Mouse (Mus musculus): Measurements from ENCODE around the gene March9. TPM values are rescaled to one million over a fixed set of nuclear protein-coding genes. Genes with fewer than 3 reads are reported as not detected.
"Not testable (repeated sequence)": the region's sequence is repeated elsewhere in the genome, so short reads cannot be mapped to it uniquely, and the experiment has no call there.

The March9 gene
- polyA plus RNA-seq, 1 experiment from 2014 or later: 5.8 TPM

DNA sequence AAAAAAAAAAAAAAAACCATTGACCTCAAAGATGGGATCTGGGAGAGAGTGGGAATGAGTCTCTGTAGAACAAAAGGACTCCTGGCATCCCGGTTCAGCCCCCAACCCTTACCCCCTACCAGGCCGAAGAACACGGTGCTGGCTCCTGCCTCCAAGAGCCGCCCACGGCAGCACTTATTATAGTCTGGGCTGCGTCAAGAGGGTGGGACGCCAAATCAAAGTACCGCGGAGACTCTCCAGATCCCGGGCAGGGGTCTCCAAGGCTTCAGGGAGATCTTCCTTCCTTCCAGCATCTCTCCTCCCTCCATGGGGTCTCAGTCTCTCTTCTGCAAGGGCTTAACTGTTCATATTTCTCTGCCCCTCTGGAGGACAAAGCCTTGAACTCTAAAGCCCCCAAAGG lies 17.5 kb upstream of the March9 start:
- no peak for ATAC-seq (ENCODE audit: low FRiP score)

DNA sequence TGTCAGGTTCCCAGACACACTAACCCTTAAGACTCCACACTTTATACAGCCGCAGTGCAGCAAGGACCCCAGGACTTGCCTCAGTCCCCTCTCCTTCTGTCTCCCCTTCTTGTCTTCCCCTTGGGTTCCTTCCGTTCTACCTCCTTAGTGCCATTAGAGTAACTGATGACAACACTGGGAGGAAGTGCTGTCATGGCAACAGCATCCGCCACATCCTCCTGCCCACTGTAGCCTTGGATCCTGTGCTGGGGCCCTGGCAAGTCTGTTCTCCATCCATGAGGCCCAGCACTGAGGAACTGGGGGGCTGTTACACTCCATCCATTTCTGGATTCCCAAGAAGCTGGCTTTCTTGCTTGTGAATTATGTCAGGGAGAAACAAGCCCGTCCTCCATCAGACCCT lies 16.1 kb upstream of the March9 start:
- Histone ChIP-seq H3K27ac (no peak overlapping the region), H3K36me3 (no peaks in the 10 kb centered on the region), H3K27me3 (peaks cover 36% of the 10 kb centered on the region), H3K9me3 (no peaks in the 10 kb centered on the region), H3K4me2 (no peak overlapping the region), H3K9ac (peak overlapping the region; percentile 53; the same call in 1 of the 2 replicates), H3K4me1 (replicated peaks) (peaks cover 37% of the 10 kb centered on the region), H3K4me3 (no peak overlapping the region)
- WGBS: 44% methylated on average over 4 of the region's 4 CpGs
- no peak for ATAC-seq (ENCODE audit: low FRiP score)

More for the DNA sequence above, 17.5 kb upstream of the March9 start:
- H3K9ac ChIP-seq: peak overlapping the region; percentile 59
- peaks cover 47% of the 10 kb centered on the region for H3K4me1 ChIP-seq (replicated peaks)
- H3K4me2 ChIP-seq: peak overlapping the region; percentile 90
- peak overlapping the region; percentile 93 for H3K27ac ChIP-seq
- H3K36me3 ChIP-seq: no peaks in the 10 kb centered on the region
- 3% methylated on average over 10 of the region's 10 CpGs for WGBS
- peak overlapping the region; percentile 84 for H3K4me3 ChIP-seq
- peaks cover 39% of the 10 kb centered on the region for H3K27me3 ChIP-seq
- no peaks in the 10 kb centered on the region for H3K9me3 ChIP-seq

DNA sequence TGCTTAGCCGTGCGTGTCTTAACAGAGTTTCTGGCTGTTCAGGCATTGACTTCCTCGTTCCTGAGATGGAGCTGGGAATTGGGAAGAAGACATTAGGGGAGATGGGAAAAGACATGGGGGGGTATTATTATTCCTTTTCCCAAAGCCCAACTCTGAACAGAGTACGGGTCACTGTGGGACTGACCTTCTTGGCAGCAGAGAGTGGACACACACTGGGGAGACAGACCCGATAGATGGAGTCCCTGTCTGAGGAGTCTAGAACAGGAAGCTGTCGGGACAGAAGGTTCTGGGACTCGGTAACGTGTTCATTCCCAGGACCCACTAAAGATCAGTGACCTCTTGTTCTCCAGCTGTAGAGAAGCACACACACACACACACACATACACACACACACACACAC lies 15.7 kb upstream of the March9 start:
- Histone ChIP-seq H3K9ac (no peak overlapping the region), H3K4me2 (no peak overlapping the region), H3K27ac (no peak overlapping the region), H3K4me1 (replicated peaks) (peaks cover 37% of the 10 kb centered on the region), H3K4me3 (no peak overlapping the region), H3K27me3 (peaks cover 32% of the 10 kb centered on the region), H3K9me3 (no peaks in the 10 kb centered on the region), H3K36me3 (no peaks in the 10 kb centered on the region)
- WGBS: 75% methylated on average over 8 of the region's 8 CpGs
- no peak for ATAC-seq (ENCODE audit: low FRiP score)

DNA sequence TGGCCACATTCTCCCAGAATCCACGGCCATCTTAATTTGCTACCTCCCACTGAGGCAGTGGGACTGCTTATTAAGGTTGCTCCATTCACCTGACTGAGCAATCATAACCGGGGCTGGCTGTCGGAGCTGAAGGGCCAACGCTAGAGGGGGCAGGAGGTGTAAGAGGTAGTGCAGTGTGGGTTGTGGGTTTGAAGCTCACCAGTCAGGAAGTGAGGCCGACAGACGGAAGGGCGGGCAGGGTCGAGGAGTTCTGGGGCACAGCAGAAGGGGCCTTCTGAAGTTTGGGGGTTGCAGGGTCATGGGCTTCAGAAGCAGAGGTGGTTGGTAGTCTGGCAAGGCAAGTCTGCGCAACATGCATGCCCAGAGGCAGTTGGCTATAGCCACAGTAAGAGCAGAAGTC lies 15.1 kb upstream of the March9 start, which contains the start of gene Agap2:
Gene Agap2 (plus strand): TSS at position 205 of the 400 bp plus-strand sequence.
- H3K4me3 ChIP-seq: no peak within 1 kb of the TSS
- H3K4me2 ChIP-seq: no peak within 1 kb of the TSS
- H3K9me3 ChIP-seq: no peaks in the 10 kb centered on the region
- peak within 1 kb of the TSS; percentile 53; the same call in 1 of the 2 replicates for H3K9ac ChIP-seq
- WGBS: 74% methylated on average over 9 of the region's 9 CpGs
- H3K4me1 ChIP-seq (replicated peaks): peaks cover 33% of the 10 kb centered on the region
- peaks cover 26% of the 10 kb centered on the region for H3K27me3 ChIP-seq
- H3K27ac ChIP-seq: no peak within 1 kb of the TSS; the same call in 1 of the 2 replicates
- ATAC-seq (ENCODE audit: low FRiP score): no peak
- no peaks in the 10 kb centered on the region for H3K36me3 ChIP-seq

DNA sequence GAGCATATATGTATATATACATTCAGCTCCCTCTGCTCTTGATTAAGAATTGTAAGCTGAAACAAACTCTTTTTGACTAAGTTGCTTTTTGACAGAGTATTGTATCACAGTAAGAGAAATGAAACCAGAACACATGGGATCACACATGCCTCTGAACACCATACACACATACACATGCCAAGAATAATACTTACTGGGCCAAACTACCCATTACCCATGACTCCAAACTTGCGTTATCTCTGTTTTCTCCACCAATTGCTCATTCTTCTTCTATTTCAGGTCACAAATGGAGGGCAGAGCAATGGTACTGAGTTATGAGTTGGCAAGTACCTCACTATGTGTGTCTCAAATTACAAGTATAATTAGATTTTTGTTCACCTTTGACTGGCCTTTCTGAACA lies 14.0 kb upstream of the March9 start:
- Histone ChIP-seq H3K9me3 (no peaks in the 10 kb centered on the region), H3K4me2 (no peak overlapping the region), H3K27me3 (peaks cover 23% of the 10 kb centered on the region), H3K4me3 (no peak overlapping the region), H3K4me1 (replicated peaks) (peaks cover 34% of the 10 kb centered on the region), H3K36me3 (no peaks in the 10 kb centered on the region), H3K9ac (no peak overlapping the region), H3K27ac (no peak overlapping the region)
- 98% methylated on average over 1 of the region's 1 CpGs for WGBS
- ATAC-seq (ENCODE audit: low FRiP score): no peak

DNA sequence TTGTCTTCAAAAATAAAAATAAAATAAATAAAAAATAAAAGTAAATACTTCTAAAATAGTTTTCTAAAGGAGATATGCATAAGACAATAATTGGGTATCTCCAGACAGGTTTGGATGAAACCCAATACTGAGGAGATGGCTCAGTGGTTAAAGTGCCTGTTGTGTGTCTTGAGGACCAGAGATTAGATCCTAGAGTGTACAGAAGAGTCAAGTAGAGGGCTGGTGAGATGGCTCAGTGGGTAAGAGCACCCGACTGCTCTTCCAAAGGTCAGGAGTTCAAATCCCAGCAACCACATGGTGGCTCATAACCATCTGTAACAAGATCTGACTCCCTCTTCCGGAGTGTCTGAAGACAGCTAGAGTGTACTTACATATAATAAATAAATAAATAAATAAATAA lies 13.0 kb upstream of the March9 start:
- WGBS: 91% methylated on average over 2 of the region's 2 CpGs
- H3K9ac ChIP-seq; ATAC-seq (ENCODE audit: low FRiP score); H3K27ac ChIP-seq; H3K36me3 ChIP-seq; H3K9me3 ChIP-seq; H3K4me3 ChIP-seq; H3K4me2 ChIP-seq: not testable (repeated sequence)
- H3K4me1 ChIP-seq (replicated peaks): peaks cover 39% of the 10 kb centered on the region
- peaks cover 22% of the 10 kb centered on the region for H3K27me3 ChIP-seq

DNA sequence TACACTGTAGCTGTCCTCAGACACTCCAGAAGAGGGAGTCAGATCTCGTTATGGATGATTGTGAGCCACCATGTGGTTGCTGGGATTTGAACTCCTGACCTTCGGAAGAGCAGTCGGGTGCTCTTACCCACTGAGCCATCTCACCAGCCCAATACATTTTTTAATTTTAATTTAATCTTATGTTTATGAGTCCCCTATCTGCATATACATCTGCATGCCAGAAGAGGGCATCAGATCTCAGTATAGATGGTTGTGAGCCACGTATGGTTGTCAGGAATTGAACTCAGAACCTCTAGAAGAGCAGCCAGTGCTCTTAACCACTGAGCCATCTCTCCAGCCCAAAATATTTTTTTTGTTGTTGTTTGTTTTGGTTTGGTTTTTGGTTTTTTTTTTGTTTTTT lies 12.3 kb upstream of the March9 start:
- H3K36me3 ChIP-seq: peaks cover 14% of the 10 kb centered on the region
- peaks cover 19% of the 10 kb centered on the region for H3K27me3 ChIP-seq
- not testable (repeated sequence) for H3K9ac ChIP-seq; H3K4me3 ChIP-seq; ATAC-seq (ENCODE audit: low FRiP score); H3K4me2 ChIP-seq; H3K9me3 ChIP-seq; H3K27ac ChIP-seq
- WGBS: 88% methylated on average over 4 of the region's 4 CpGs
- H3K4me1 ChIP-seq (replicated peaks): peaks cover 36% of the 10 kb centered on the region

DNA sequence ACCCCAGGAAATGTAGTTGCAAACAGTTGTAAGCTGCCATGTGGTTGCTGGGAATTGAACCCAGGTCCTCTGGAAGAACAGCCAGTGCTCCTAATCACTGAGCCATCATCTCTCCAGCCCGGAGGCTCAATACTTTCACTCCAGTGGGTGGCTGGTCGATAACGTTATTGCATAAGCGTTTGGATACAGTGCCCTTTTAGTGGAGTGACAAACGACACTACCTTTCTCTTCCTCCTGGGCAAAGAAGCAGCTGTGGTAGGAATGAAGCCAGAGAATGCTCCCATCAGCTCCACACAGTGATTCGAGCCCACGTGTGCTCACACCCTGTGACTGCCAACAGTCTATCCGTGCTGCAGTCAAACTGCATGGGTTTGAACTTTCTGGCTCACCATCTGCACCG lies 11.2 kb upstream of the March9 start:
- H3K27me3 ChIP-seq: peaks cover 10% of the 10 kb centered on the region
- 73% methylated on average over 9 of the region's 9 CpGs for WGBS
- H3K4me2 ChIP-seq: peak overlapping the region; percentile 99
- H3K4me1 ChIP-seq (replicated peaks): peaks cover 37% of the 10 kb centered on the region
- peak overlapping the region; percentile 61 for H3K4me3 ChIP-seq
- H3K27ac ChIP-seq: peak overlapping the region; percentile 92; the same call in 1 of the 2 replicates
- H3K9me3 ChIP-seq: no peaks in the 10 kb centered on the region
- peak overlapping the region; percentile 84 for H3K9ac ChIP-seq
- H3K36me3 ChIP-seq: peaks cover 25% of the 10 kb centered on the region
- ATAC-seq (ENCODE audit: low FRiP score): no peak

DNA sequence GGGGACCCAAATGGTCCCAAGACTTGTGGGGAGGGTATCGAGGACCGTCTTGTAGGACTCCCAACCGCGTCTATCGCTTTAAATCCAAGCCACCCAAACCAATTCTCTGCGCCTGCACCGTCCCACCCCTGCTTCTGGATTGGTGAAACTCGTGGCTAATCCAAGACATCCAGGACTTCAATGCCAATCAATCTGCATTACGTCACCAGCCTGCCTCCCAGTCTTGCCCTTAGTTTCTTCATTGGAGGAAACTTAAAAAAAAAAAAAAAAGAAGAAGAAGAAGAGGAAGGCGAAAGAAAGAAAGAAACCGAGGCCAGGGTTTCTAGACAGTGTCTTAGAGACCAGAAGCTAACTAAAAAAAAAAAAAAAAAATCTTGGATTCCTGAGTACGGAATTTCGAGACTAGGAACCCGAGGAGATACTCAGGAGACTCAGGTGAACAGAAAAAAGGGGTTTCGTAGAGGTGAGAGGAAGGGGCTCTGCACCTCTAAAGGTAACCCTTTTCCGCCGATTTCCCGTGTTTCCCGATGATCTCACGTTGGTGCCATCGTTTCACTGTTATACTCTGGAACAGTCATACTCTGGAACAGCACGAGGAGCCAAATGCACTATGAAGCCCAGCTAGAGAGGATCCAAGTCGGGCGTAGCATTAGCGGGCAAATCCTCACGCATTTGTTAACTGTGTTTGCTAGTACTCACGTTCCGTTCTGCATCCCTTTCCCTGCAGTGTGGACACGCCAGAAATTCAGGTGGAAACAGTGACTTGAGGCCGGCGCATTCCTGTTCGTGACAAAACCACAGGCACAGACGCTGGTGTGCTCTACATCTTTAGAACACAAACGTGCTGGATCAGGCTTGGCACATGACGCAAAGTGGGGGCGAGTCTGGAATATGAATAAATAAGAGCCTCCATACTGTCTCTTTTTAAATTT lies 10.5 kb upstream of the March9 start, which contains the start of gene Tspan31:
Gene Tspan31 (minus strand): TSS at position 75 of the 932 bp plus-strand sequence.
- peak within 1 kb of the TSS; percentile 84 for H3K9ac ChIP-seq
- WGBS: 2% methylated on average over 36 of the region's 36 CpGs
- H3K36me3 ChIP-seq: peaks cover 32% of the 10 kb centered on the region
- ATAC-seq (ENCODE audit: low FRiP score): peak; percentile 92
- no peaks in the 10 kb centered on the region for H3K9me3 ChIP-seq
- H3K27me3 ChIP-seq: peaks cover 5% of the 10 kb centered on the region
- H3K4me2 ChIP-seq: peak within 1 kb of the TSS; percentile 99
- peak within 1 kb of the TSS; percentile 92 for H3K27ac ChIP-seq
- H3K4me1 ChIP-seq (replicated peaks): peaks cover 40% of the 10 kb centered on the region
- peak within 1 kb of the TSS; percentile 61 for H3K4me3 ChIP-seq

DNA sequence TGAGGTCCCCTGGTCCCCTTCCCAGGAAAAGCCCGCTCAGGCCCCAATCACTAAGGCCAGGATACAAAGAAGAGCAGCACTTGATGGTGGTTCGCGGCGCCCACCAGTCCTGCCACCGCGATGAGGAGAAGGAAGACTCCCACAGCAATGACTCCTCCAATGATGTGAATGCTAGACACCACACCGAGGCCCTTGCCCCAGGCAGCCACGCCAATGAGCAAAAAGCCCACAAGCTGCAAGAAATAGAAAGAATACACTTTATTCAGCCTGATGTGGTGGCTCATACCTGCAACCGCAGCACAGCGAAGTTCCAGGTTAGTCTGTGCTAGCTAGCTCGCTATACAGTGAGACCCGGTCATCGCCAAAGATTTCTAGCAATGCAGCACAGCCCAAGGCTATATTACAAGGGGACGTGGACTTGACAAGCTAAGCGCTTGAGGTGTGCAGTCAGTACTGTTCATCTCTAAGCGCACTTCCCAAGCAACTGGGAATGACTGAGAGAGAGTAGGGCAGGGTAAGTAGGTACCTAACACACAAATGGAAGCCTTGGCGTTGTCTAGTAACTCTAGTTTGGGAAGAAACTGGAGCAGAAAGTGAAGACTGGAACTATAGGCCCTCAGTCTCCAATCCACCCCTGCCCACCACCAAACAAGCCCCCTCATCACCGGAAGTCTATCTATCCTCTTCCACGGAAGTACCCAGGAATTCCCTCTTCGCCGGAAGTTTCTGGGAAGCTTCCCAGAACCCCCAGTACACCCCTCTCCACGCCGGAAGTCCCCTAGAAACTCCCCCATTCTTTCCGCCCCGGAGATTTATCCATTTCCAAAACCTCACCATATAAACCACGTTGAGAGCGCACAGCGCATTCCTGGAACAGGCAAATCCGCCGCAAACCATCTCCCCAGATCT lies 9.6 kb upstream of the March9 start:
- Histone ChIP-seq H3K27me3 (no peaks in the 10 kb centered on the region), H3K4me2 (peak overlapping the region; percentile 99), H3K9me3 (no peaks in the 10 kb centered on the region), H3K27ac (peak overlapping the region; percentile 92), H3K36me3 (peaks cover 40% of the 10 kb centered on the region), H3K9ac (peak overlapping the region; percentile 84), H3K4me3 (peak overlapping the region; percentile 61), H3K4me1 (replicated peaks) (peaks cover 49% of the 10 kb centered on the region)
- whole genome bisulfite sequencing: 8% methylated on average over 30 of the region's 30 CpGs
- ATAC-seq (ENCODE audit: low FRiP score): peak; percentile 86

DNA sequence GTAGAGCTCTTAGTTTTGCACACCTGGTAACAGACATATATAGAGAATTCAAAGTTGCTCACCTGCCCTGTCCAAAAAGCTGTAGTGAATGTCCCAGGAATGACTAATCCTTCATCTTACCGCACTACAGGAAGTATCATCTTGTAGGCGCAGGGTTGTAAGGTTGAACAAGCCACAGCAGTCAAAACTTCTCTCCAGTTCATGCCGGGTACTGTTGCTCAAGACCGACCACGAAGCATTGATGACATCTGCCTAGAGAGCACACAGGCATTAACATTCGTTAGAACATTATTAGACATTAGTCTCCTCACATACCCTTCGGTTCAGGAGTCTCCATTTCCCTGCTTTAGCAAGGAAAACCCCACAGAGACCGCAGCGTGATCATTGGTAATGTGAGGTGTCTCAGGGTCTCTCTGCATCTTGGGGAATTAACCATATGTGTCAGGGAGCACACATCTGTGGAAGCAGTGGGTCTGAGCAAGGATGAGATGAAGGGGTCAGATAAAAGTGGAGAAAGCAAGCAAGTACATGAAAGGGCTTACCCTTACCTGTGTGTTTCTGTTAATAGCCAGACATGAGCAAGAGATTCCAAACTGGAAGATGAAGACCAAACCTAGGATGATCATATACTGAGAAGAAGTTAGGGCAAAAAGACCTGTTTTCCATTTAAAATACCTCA lies 8.5 kb upstream of the March9 start:
- Histone ChIP-seq H3K9me3 (no peaks in the 10 kb centered on the region), H3K36me3 (peaks cover 40% of the 10 kb centered on the region), H3K27me3 (no peaks in the 10 kb centered on the region), H3K4me1 (replicated peaks) (peaks cover 51% of the 10 kb centered on the region), H3K4me3 (peak overlapping the region; percentile 61), H3K4me2 (peak overlapping the region; percentile 99), H3K9ac (peak overlapping the region; percentile 84), H3K27ac (peak overlapping the region; percentile 92)
- no peak for ATAC-seq (ENCODE audit: low FRiP score)
- 81% methylated on average over 9 of the region's 9 CpGs for WGBS
